Mouse (Mus musculus) intestine, postnatal 0 days (tissue): Measurements from ENCODE around the gene Msln. TPM values are rescaled to one million over a fixed set of nuclear protein-coding genes. Genes with fewer than 3 reads are reported as not detected.

Experiments used
- ATAC-seq: fragments of 200-750 bp; cut with Nextera tagmentation; 2 replicates; pipeline ENCODE4 v1.8.0; 2017; ENCODE audit warnings: mild to moderate bottlenecking, moderate TSS enrichment, moderate library complexity
- H3K27ac ChIP-seq: fragments of 300-500 bp; sonication (generic); 2 replicates; pipeline ENCODE4 v1.5.1; 2014; ENCODE audit warnings: mild to moderate bottlenecking, low read depth, low read length, moderate library complexity
- H3K27me3 ChIP-seq: fragments of 300-500 bp; sonication (generic); replicated peaks from 2 replicates; pipeline ENCODE4 v1.6.1; 2014; ENCODE audit warnings: low read length, mixed read lengths; ENCODE audit not compliant: control insufficient read depth, insufficient read depth
- H3K36me3 ChIP-seq: fragments of 300-500 bp; sonication (generic); 2 replicates; pipeline ENCODE4 v1.6.1; 2014; ENCODE audit warnings: mild to moderate bottlenecking, moderate library complexity; ENCODE audit not compliant: control insufficient read depth, insufficient read depth
- H3K4me1 ChIP-seq: fragments of 300-500 bp; sonication (generic); replicated peaks from 2 replicates; pipeline ENCODE4 v1.6.1; 2014; ENCODE audit warnings: antibody characterized with exemption, low read length, mixed read lengths; ENCODE audit not compliant: control insufficient read depth, insufficient read depth
- H3K4me2 ChIP-seq: fragments of 300-500 bp; sonication (generic); replicated peaks from 2 replicates; pipeline ENCODE4 v1.6.1; 2014; ENCODE audit warnings: low read depth, mild to moderate bottlenecking, moderate library complexity
- H3K4me3 ChIP-seq: fragments of 300-500 bp; sonication (generic); 2 replicates; pipeline ENCODE4 v1.5.1; 2014; ENCODE audit warnings: low read depth, low read length
- H3K9ac ChIP-seq: fragments of 300-500 bp; sonication (generic); 2 replicates; pipeline ENCODE4 v1.6.1; 2014; ENCODE audit warnings: mild to moderate bottlenecking, low read depth, low read length
- H3K9me3 ChIP-seq: fragments of 300-500 bp; sonication (generic); 2 replicates; pipeline ENCODE4 v1.6.1; 2016; ENCODE audit warnings: mixed run types; ENCODE audit not compliant: control insufficient read depth
- CTCF ChIP-seq: sonication (generic); IDR thresholded peaks from 2 replicates; pipeline ENCODE4 v1.5.1; 2016; ENCODE audit warnings: low read depth, mild to moderate bottlenecking, control low read depth, antibody characterized with exemption, moderate library complexity
- WGBS: fragments of 180-500 bp; shearing (Covaris S2); extraction: QIAGEN DNeasy Blood & Tissue Kit; methylation state at CpG from one replicate; pipeline ENCODE4 v1.1.7; 2014; 5-methylcytosine and 5-hydroxymethylcytosine counted together
- polyA plus RNA-seq: library from polyadenylated mRNA; unstranded; fragments of >200 nt; fragmentation: Nextera tagmentation; extraction: Ambion mirVana; gene quantifications from 2 replicates; pipeline ENCODE4 v1.2.1, GENCODE M21; 2015

Msln gene
- polyA plus RNA-seq, 1 experiment from 2014 or later: 48.2 TPM

GRCm38 (mm10) chr17:25723470-25723869 is 30.7 kb downstream of the Msln start:
- Histone ChIP-seq H3K9ac (no peak overlapping the region), H3K9me3 (no peaks in the 10 kb centered on the region), H3K36me3 (peaks cover 24% of the 10 kb centered on the region; the same call in 1 of the 2 replicates), H3K4me1 (peaks cover 4% of the 10 kb centered on the region; the same call in 1 of the 2 replicates), H3K4me2 (no peak overlapping the region), H3K27ac (no peak overlapping the region), H3K4me3 (no peak overlapping the region), H3K27me3 (no peaks in the 10 kb centered on the region)
- 97% methylated on average over 19 of the region's 19 CpGs for WGBS
- ATAC-seq: no peak
- no peak for TF ChIP-seq CTCF

GRCm38 (mm10) chr17:25721476-25721875 is 32.7 kb downstream of the Msln start:
- Histone ChIP-seq H3K36me3 (peaks cover 24% of the 10 kb centered on the region; the same call in 1 of the 2 replicates), H3K4me1 (no peaks in the 10 kb centered on the region; the same call in 1 of the 2 replicates), H3K27me3 (peaks cover 14% of the 10 kb centered on the region), H3K9ac (no peak overlapping the region), H3K4me3 (no peak overlapping the region), H3K9me3 (no peaks in the 10 kb centered on the region), H3K27ac (no peak overlapping the region), H3K4me2 (no peak overlapping the region)
- WGBS: 98% methylated on average over 5 of the region's 5 CpGs
- no peak for TF ChIP-seq CTCF
- no peak for ATAC-seq

- Histone ChIP-seq H3K4me2 (peak overlapping the region; percentile 71), H3K27me3 (peaks cover 18% of the 10 kb centered on the region), H3K9ac (no peak overlapping the region), H3K4me1 (no peaks in the 10 kb centered on the region), H3K27ac (no peak overlapping the region), H3K4me3 (peak overlapping the region; percentile 37), H3K9me3 (no peaks in the 10 kb centered on the region), H3K36me3 (peaks cover 18% of the 10 kb centered on the region; the same call in 1 of the 2 replicates)
- ATAC-seq: no peak
- no peak for TF ChIP-seq CTCF
- WGBS: 10% methylated on average over 6 of the region's 6 CpGs
Observed at GRCm38 (mm10) chr17:25717691-25718090, 36.5 kb downstream of the Msln start.

- no peak for TF ChIP-seq CTCF
- Histone ChIP-seq H3K4me3 (peak within 1 kb of the TSS; percentile 37), H3K27ac (no peak within 1 kb of the TSS), H3K9me3 (no peaks in the 10 kb centered on the region), H3K36me3 (peaks cover 13% of the 10 kb centered on the region; the same call in 1 of the 2 replicates), H3K4me1 (no peaks in the 10 kb centered on the region), H3K4me2 (peak within 1 kb of the TSS; percentile 71), H3K9ac (0 out of 2 replicates have a peak within 1 kb of the TSS, but pooled peaks have one; percentile 17), H3K27me3 (peaks cover 18% of the 10 kb centered on the region)
- 3% methylated on average over 41 of the region's 45 CpGs for WGBS
- ATAC-seq: peak; percentile 29; the same call in 1 of the 2 replicates
Observed at GRCm38 (mm10) chr17:25716711-25717637, 37.2 kb downstream of the Msln start, which contains the start of gene Gng13. Gene Gng13 (plus strand): TSS chr17:25717171.

GRCm38 (mm10) chr17:25716130-25716529 is 38.0 kb downstream of the Msln start:
- no peak overlapping the region for H3K27ac ChIP-seq
- H3K4me3 ChIP-seq: no peak overlapping the region
- no peaks in the 10 kb centered on the region for H3K9me3 ChIP-seq
- no peak for ATAC-seq
- 9% methylated on average over 6 of the region's 6 CpGs for WGBS
- no peak overlapping the region for H3K4me2 ChIP-seq
- TF ChIP-seq CTCF: no peak
- peaks cover 18% of the 10 kb centered on the region for H3K27me3 ChIP-seq
- peaks cover 7% of the 10 kb centered on the region; the same call in 1 of the 2 replicates for H3K36me3 ChIP-seq
- H3K4me1 ChIP-seq: no peaks in the 10 kb centered on the region
- H3K9ac ChIP-seq: no peak overlapping the region

GRCm38 (mm10) chr17:25715627-25716026 is 38.6 kb downstream of the Msln start:
- 53% methylated on average over 3 of the region's 3 CpGs for WGBS
- no peak for ATAC-seq
- H3K27ac ChIP-seq: no peak overlapping the region

More at GRCm38 (mm10) chr17:25715627-25716026, 38.6 kb downstream of the Msln start:
- Histone ChIP-seq H3K4me1 (no peaks in the 10 kb centered on the region), H3K4me2 (no peak overlapping the region), H3K27me3 (peaks cover 18% of the 10 kb centered on the region), H3K9ac (no peak overlapping the region), H3K36me3 (peaks cover 2% of the 10 kb centered on the region; the same call in 1 of the 2 replicates), H3K4me3 (no peak overlapping the region), H3K9me3 (no peaks in the 10 kb centered on the region)
- no peak for TF ChIP-seq CTCF
